ENCODE assay signal across 9 mouse cellular contexts in the genomic region with DNA sequence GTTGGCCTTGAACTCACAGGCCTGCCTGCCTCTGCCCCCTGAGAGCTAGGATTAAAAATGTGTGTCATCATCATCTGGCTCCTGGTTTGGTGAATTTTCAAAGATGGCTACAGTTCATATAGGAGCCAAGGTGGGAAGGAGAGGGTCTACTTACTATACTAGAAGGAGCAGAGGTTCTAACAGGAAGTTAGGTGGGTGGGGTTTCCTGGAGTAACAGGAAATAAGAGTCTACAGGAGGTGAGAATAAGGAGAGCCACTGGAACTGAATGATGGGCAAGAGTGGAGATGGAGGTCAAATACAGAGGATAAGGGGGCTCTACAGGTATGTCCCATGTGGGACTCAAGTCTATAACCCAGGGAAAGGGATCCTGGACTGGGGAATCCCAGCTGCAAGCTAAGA. TPM values are rescaled to one million over a fixed set of nuclear protein-coding genes. Genes with fewer than 3 reads are reported as not detected.
A peak's percentile ranks its signal among the peaks of the same experiment; 100 is the strongest.
DNase-seq lines count a peak whose midpoint lies in the region; ATAC-seq and TF ChIP-seq lines count a peak whose summit lies in the region.
"Had no signal": no experiment of that assay in that cellular context is flagged by ENCODE, and none has a peak within 500 bp of the region (broad histone marks: within the 10 kb centered on the region; RNA-seq: fewer than 3 reads in every experiment).

No protein-coding gene starts in this region.

- H3K9ac ChIP-seq in CH12.LX (ENCODE audit: insufficient read depth, low read depth): peak overlapping the region; percentile 82
- H3K9ac ChIP-seq in forebrain, postnatal 0 days: peak overlapping the region; percentile 82; the same call in 1 of the 2 replicates
- peak overlapping the region; percentile 83 for H3K9ac ChIP-seq in liver, embryonic 15.5 days

- TF ChIP-seq EP300 in CH12.LX (IDR thresholded peaks at IDR 0.05; ENCODE audit: low read length): no peak

- in situ Hi-C loops in CH12.LX (cut with MboI; ENCODE audit: low pct_ligation_motif_present, low pct_unique_long_range_greater_than_20kb, low sequenced_read_pairs): loop anchor here (10.0 kb wide), 2 partner anchors 134 to 264 kb away; partner anchors contain the start of genes Icam1 and Ppan

- H3K4me1 ChIP-seq in erythroblast, embryonic 14.5 days (ENCODE audit: control insufficient read depth): peaks cover 49% of the 10 kb centered on the region
- peaks cover 9 to 50% of the 10 kb centered on the region in 2 experiments; a peak in 3 of 4 replicates for H3K4me1 ChIP-seq in CH12.LX (ENCODE audit: control insufficient read depth in 1 of 2, insufficient read depth in 2 of 2)
- peaks cover 10% of the 10 kb centered on the region for H3K4me1 ChIP-seq in forebrain, postnatal 0 days (ENCODE audit: insufficient read depth)
- H3K4me1 ChIP-seq in liver, embryonic 15.5 days (replicated peaks): peaks cover 60% of the 10 kb centered on the region

- no peak for TF ChIP-seq POLR2A in CH12.LX (IDR thresholded peaks at IDR 0.05; ENCODE audit: low read depth, low read length)

- H3K27me3 ChIP-seq in erythroblast, embryonic 14.5 days (ENCODE audit: control insufficient read depth): peaks cover 9% of the 10 kb centered on the region
- H3K27me3 ChIP-seq in CH12.LX (replicated peaks): no peaks in the 10 kb centered on the region
- H3K27me3 ChIP-seq in forebrain, postnatal 0 days (ENCODE audit: insufficient read depth, low read length): no peaks in the 10 kb centered on the region
- peaks cover 4% of the 10 kb centered on the region for H3K27me3 ChIP-seq in liver, embryonic 15.5 days

- no peak for ATAC-seq in erythroblast, adult 5-6 weeks (replicated peaks; ENCODE audit: low FRiP score, poor library complexity, severe bottlenecking)
- no peak for ATAC-seq in forebrain, postnatal 0 days
- no peak for ATAC-seq in liver, embryonic 15.5 days (ENCODE audit: insufficient read depth)

- peaks cover 60% of the 10 kb centered on the region for H3K79me2 ChIP-seq in CH12.LX (replicated peaks; ENCODE audit: control insufficient read depth, extremely low read depth, insufficient read depth, poor library complexity, severe bottlenecking)

- H3K4me3 ChIP-seq in erythroblast, embryonic 14.5 days (replicated peaks): peak overlapping the region; percentile 97
- H3K4me3 ChIP-seq in CH12.LX (replicated peaks in 1 of 3; ENCODE audit: low read depth in 2 of 3, low read length in 2 of 3, poor library complexity in 1 of 3): peak overlapping the region; percentile 83 to 100 (median 89)
- H3K4me3 ChIP-seq in forebrain, postnatal 0 days (ENCODE audit: low read depth, low read length): no peak overlapping the region
- H3K4me3 ChIP-seq in liver, embryonic 15.5 days (replicated peaks): peak overlapping the region; percentile 81
- H3K4me3 ChIP-seq in layer of hippocampus, adult 2 months: no peak overlapping the region; the same call in 1 of the 2 replicates

- peak overlapping the region; percentile 73 for H3K4me2 ChIP-seq in CH12.LX (ENCODE audit: insufficient read depth, low read depth, poor library complexity, severe bottlenecking)
- H3K4me2 ChIP-seq in forebrain, postnatal 0 days (ENCODE audit: low read depth): peak overlapping the region; percentile 64
- peak overlapping the region; percentile 82 for H3K4me2 ChIP-seq in liver, embryonic 15.5 days

- no peak for TF ChIP-seq CTCF in CH12.LX (conservative IDR thresholded peaks at IDR 0.05 in 1 of 2, IDR thresholded peaks at IDR 0.05 in 1 of 2; ENCODE audit: low read depth in 2 of 2, low read length in 2 of 2)
- no peak for TF ChIP-seq CTCF in forebrain, postnatal 0 days (IDR thresholded peaks at IDR 0.05; ENCODE audit: low read depth)
- no peak for TF ChIP-seq CTCF in layer of hippocampus, adult 2 months (conservative IDR thresholded peaks at IDR 0.05)

- no peaks in the 10 kb centered on the region for H3K9me3 ChIP-seq in erythroblast, embryonic 14.5 days (ENCODE audit: control insufficient read depth, low read length)
- H3K9me3 ChIP-seq in CH12.LX (replicated peaks; ENCODE audit: low read length): no peaks in the 10 kb centered on the region
- H3K9me3 ChIP-seq in forebrain, postnatal 0 days (ENCODE audit: low read length): no peaks in the 10 kb centered on the region
- H3K9me3 ChIP-seq in liver, embryonic 15.5 days (replicated peaks): no peaks in the 10 kb centered on the region

- H3K27ac ChIP-seq in CH12.LX (ENCODE audit: insufficient read depth, low read depth): peak overlapping the region; percentile 30
- no peak overlapping the region for H3K27ac ChIP-seq in forebrain, postnatal 0 days (ENCODE audit: low read depth, low read length)
- H3K27ac ChIP-seq in liver, embryonic 15.5 days (replicated peaks): peak overlapping the region; percentile 45; the same call in 1 of the 2 replicates
- no peak overlapping the region for H3K27ac ChIP-seq in layer of hippocampus, adult 2 months

- DNase-seq in CH12.LX (ENCODE audit: extremely low read depth): no peak
- no peak for DNase-seq in forebrain, postnatal 0 days
- no peak for DNase-seq in frontal cortex, postnatal 10 days (ENCODE audit: low spot score in 2 of 2)
- DNase-seq in cerebellum, postnatal 36 days: no peak
- no peak for DNase-seq in layer of hippocampus, adult 2 months (ENCODE audit: low spot score in 2 of 2)
- DNase-seq: adrenal gland, postnatal 14 days had no signal

- dilution Hi-C loops in CH12.LX (cut with MboI; ENCODE audit: extremely low pct_ligation_motif_present, extremely low pct_unique_long_range_greater_than_20kb, low sequenced_read_pairs): no loop called here

- no peak for TF ChIP-seq RAD21 in CH12.LX (IDR thresholded peaks at IDR 0.05; ENCODE audit: low read depth, low read length)

- H3K36me3 ChIP-seq in erythroblast, embryonic 14.5 days (ENCODE audit: control insufficient read depth): peaks cover 49% of the 10 kb centered on the region
- peaks cover 18 to 48% of the 10 kb centered on the region in 2 experiments for H3K36me3 ChIP-seq in CH12.LX (replicated peaks in 1 of 2; ENCODE audit: control insufficient read depth in 1 of 2, insufficient read depth in 1 of 2, low read length in 1 of 2)
- peaks cover 23% of the 10 kb centered on the region for H3K36me3 ChIP-seq in forebrain, postnatal 0 days (ENCODE audit: insufficient read depth)
- peaks cover 38% of the 10 kb centered on the region for H3K36me3 ChIP-seq in liver, embryonic 15.5 days (replicated peaks)

RNA-seq across cellular contexts. Expression of gene Cdc37, which starts 1.4 kb away (rescaled TPM):
- polyA plus RNA-seq in erythroblast, embryonic 14.5 days (2012): 12.7 and 17.4 TPM in 2 replicates
- total RNA-seq in erythroblast, adult 5-6 weeks (2015; ENCODE audit: low replicate concordance): 21.9 and 29.8 TPM in 2 replicates
- total RNA-seq in erythroblast, adult 5-6 weeks (2017; ENCODE audit: low replicate concordance): 35.5 and 75.3 TPM in 2 replicates
- total RNA-seq in CH12.LX (2012; rRNA removed) (227 and 230 TPM in 2 replicates), CH12.LX (2014; rRNA removed) (84.1 and 87.2 TPM in 2 replicates)
- polyA plus RNA-seq in CH12.LX (2012; ENCODE audit: insufficient read length, low read depth): 447 and 532 TPM in 2 replicates
- 39.5 and 42.1 TPM in 2 replicates for total RNA-seq in forebrain, postnatal 0 days (2014; rRNA removed)
- polyA plus RNA-seq in forebrain, postnatal 0 days (2015; fragmentation: Nextera tagmentation; extraction: Ambion mirVana): 186 and 191 TPM in 2 replicates
- 115 and 122 TPM in 2 replicates for polyA plus RNA-seq in liver, embryonic 15.5 days (2015; fragmentation: Nextera tagmentation; extraction: Ambion mirVana)
- 100 to 1,000 TPM; 144 to 150 TPM for total RNA-seq in layer of hippocampus, adult 2 months (2021)

RNA-seq across cellular contexts. Expression of gene Pde4a, which starts 17.1 kb away (rescaled TPM):
- polyA plus RNA-seq in erythroblast, embryonic 14.5 days (2012): 0.04 and 0.05 TPM in 2 replicates
- total RNA-seq in erythroblast, adult 5-6 weeks (2015; ENCODE audit: low replicate concordance): 2.5 and 2.7 TPM in 2 replicates
- total RNA-seq in erythroblast, adult 5-6 weeks (2017; ENCODE audit: low replicate concordance): 0.77 and 1.1 TPM in 2 replicates
- total RNA-seq in CH12.LX (2012; rRNA removed): 4.1 and 4.8 TPM in 2 replicates
- 1.2 and 1.7 TPM in 2 replicates for total RNA-seq in CH12.LX (2014; rRNA removed)
- 7.2 and 7.6 TPM in 2 replicates for polyA plus RNA-seq in CH12.LX (2012; ENCODE audit: insufficient read length, low read depth)
- 19.8 and 20.0 TPM in 2 replicates for total RNA-seq in forebrain, postnatal 0 days (2014; rRNA removed)
- polyA plus RNA-seq in forebrain, postnatal 0 days (2015; fragmentation: Nextera tagmentation; extraction: Ambion mirVana): 26.2 and 41.6 TPM in 2 replicates
- 1.7 and 1.8 TPM in 2 replicates for polyA plus RNA-seq in liver, embryonic 15.5 days (2015; fragmentation: Nextera tagmentation; extraction: Ambion mirVana)
- total RNA-seq in layer of hippocampus, adult 2 months (2021): 10 to 100 TPM; 86.6 to 89.3 TPM

RNA-seq across cellular contexts. Expression of gene Tyk2, which starts 17.4 kb away (rescaled TPM):
- 0.26 and 0.30 TPM in 2 replicates for polyA plus RNA-seq in erythroblast, embryonic 14.5 days (2012)
- 2.7 and 4.2 TPM in 2 replicates for total RNA-seq in erythroblast, adult 5-6 weeks (2015; ENCODE audit: low replicate concordance)
- total RNA-seq in erythroblast, adult 5-6 weeks (2017; ENCODE audit: low replicate concordance): 3.3 and 5.3 TPM in 2 replicates
- total RNA-seq in CH12.LX (2012; rRNA removed): 64.3 and 80.0 TPM in 2 replicates
- 39.0 and 40.6 TPM in 2 replicates for total RNA-seq in CH12.LX (2014; rRNA removed)
- polyA plus RNA-seq in CH12.LX (2012; ENCODE audit: insufficient read length, low read depth): 45.1 and 49.6 TPM in 2 replicates
- total RNA-seq in forebrain, postnatal 0 days (2014; rRNA removed): 9.4 and 11.0 TPM in 2 replicates
- 3.8 and 5.0 TPM in 2 replicates for polyA plus RNA-seq in forebrain, postnatal 0 days (2015; fragmentation: Nextera tagmentation; extraction: Ambion mirVana)
- polyA plus RNA-seq in liver, embryonic 15.5 days (2015; fragmentation: Nextera tagmentation; extraction: Ambion mirVana): 7.4 and 8.8 TPM in 2 replicates
- total RNA-seq in layer of hippocampus, adult 2 months (2021): 10 to 100 TPM; 16.8 to 21.5 TPM

RNA-seq across cellular contexts. Expression of gene Raver1, which starts 56.6 kb away (rescaled TPM):
- polyA plus RNA-seq in erythroblast, embryonic 14.5 days (2012): 7.5 and 9.3 TPM in 2 replicates
- 4.0 and 11.7 TPM in 2 replicates for total RNA-seq in erythroblast, adult 5-6 weeks (2015; ENCODE audit: low replicate concordance)
- 3.8 and 7.8 TPM in 2 replicates for total RNA-seq in erythroblast, adult 5-6 weeks (2017; ENCODE audit: low replicate concordance)
- total RNA-seq in CH12.LX (2012; rRNA removed): 30.8 and 31.3 TPM in 2 replicates
- total RNA-seq in CH12.LX (2014; rRNA removed): 16.0 and 18.9 TPM in 2 replicates
- 77.9 and 101 TPM in 2 replicates for polyA plus RNA-seq in CH12.LX (2012; ENCODE audit: insufficient read length, low read depth)
- total RNA-seq in forebrain, postnatal 0 days (2014; rRNA removed): 24.5 and 40.3 TPM in 2 replicates
- 23.2 and 24.3 TPM in 2 replicates for polyA plus RNA-seq in forebrain, postnatal 0 days (2015; fragmentation: Nextera tagmentation; extraction: Ambion mirVana)
- polyA plus RNA-seq in liver, embryonic 15.5 days (2015; fragmentation: Nextera tagmentation; extraction: Ambion mirVana): 21.7 and 23.4 TPM in 2 replicates
- total RNA-seq in layer of hippocampus, adult 2 months (2021): 10 to 100 TPM; 34.5 to 36.5 TPM

RNA-seq across cellular contexts. Expression of gene Gm38431, which starts 56.6 kb away (rescaled TPM):
- polyA plus RNA-seq in erythroblast, embryonic 14.5 days (2012): 11.6 and 15.1 TPM in 2 replicates
- 19.4 and 20.9 TPM in 2 replicates for total RNA-seq in erythroblast, adult 5-6 weeks (2015; ENCODE audit: low replicate concordance)
- 1.8 and 3.6 TPM in 2 replicates for total RNA-seq in erythroblast, adult 5-6 weeks (2017; ENCODE audit: low replicate concordance)
- total RNA-seq in CH12.LX (2012; rRNA removed): 20.6 and 30.5 TPM in 2 replicates
- 0.26 and 1.1 TPM in 2 replicates for total RNA-seq in CH12.LX (2014; rRNA removed)
- polyA plus RNA-seq in CH12.LX (2012; ENCODE audit: insufficient read length, low read depth): 7.1 and 9.8 TPM in 2 replicates
- 0.43 and 3.4 TPM in 2 replicates for total RNA-seq in forebrain, postnatal 0 days (2014; rRNA removed)
- 0.34 and 0.44 TPM in 2 replicates for polyA plus RNA-seq in forebrain, postnatal 0 days (2015; fragmentation: Nextera tagmentation; extraction: Ambion mirVana)
- 1.9 and 2.4 TPM in 2 replicates for polyA plus RNA-seq in liver, embryonic 15.5 days (2015; fragmentation: Nextera tagmentation; extraction: Ambion mirVana)
- total RNA-seq in layer of hippocampus, adult 2 months (2021): 1 to 10 TPM; 2.9 to 3.8 TPM

Comparison
In these comparisons a context has a peak if more than half of its experiments do, and no peak if none do; other contexts are left out.
1. H3K4me3 ChIP-seq: peak in erythroblast, embryonic 14.5 days (single experiment), CH12.LX (3 of 3) and liver, embryonic 15.5 days (single experiment); none in forebrain, postnatal 0 days (single experiment) and layer of hippocampus, adult 2 months (single experiment).
2. H3K27ac ChIP-seq: peak in CH12.LX (single experiment) and liver, embryonic 15.5 days (single experiment); none in forebrain, postnatal 0 days (single experiment) and layer of hippocampus, adult 2 months (single experiment).
3. Peak in every context shown above with its lines, with median percentiles within 50 percentile points of each other: H3K4me2 ChIP-seq and H3K9ac ChIP-seq.